Mouse (Mus musculus): Measurements from ENCODE around the gene G0s2. TPM values are rescaled to one million over a fixed set of nuclear protein-coding genes. Genes with fewer than 3 reads are reported as not detected.

The G0s2 gene
- polyA plus RNA-seq, 1 experiment from 2014 or later, result 48.9 TPM

DNA sequence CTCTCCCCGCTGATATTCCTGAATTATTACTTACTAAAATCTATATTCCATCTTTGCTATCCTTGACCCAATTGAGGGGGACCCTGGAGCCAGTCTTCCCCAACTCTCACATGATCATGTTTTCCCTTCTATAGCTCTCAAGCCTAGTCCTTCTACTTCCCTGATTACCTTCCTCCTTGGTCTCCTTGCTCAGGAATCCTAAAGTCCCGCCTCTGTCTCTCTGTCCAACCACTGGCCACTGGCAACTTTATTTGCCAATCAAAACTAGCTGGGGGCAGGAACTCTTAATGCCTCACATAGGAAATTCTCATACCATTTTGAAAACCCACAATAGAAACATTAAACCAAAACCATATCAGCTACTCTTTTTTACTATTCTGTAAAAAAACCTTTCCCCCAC, 8.3 kb upstream of the G0s2 start:
- WGBS, result 97% methylated on average over 2 of the region's 2 CpGs
- no peak for DNase-seq (ENCODE audit: low spot score)
- TF ChIP-seq CTCF (IDR thresholded peaks at IDR 0.05; ENCODE audit: low read depth), result no peak
- H3K4me2 ChIP-seq (ENCODE audit: low read length), result no peak overlapping the region
- no peak overlapping the region for H3K4me3 ChIP-seq (replicated peaks; ENCODE audit: low read depth, low read length)
- no peak overlapping the region for H3K27ac ChIP-seq
- no peaks in the 10 kb centered on the region for H3K27me3 ChIP-seq (ENCODE audit: insufficient read depth, low read length)
- no peak for ATAC-seq (replicated peaks; ENCODE audit: low FRiP score, low read depth)
- H3K4me1 ChIP-seq (replicated peaks; ENCODE audit: insufficient read depth, low read length), result no peaks in the 10 kb centered on the region
- no peak overlapping the region for H3K9ac ChIP-seq (ENCODE audit: low read depth, low read length)
- no peaks in the 10 kb centered on the region for H3K36me3 ChIP-seq (ENCODE audit: insufficient read depth, low read length)
- no peaks in the 10 kb centered on the region for H3K9me3 ChIP-seq (replicated peaks; ENCODE audit: low read length)

DNA sequence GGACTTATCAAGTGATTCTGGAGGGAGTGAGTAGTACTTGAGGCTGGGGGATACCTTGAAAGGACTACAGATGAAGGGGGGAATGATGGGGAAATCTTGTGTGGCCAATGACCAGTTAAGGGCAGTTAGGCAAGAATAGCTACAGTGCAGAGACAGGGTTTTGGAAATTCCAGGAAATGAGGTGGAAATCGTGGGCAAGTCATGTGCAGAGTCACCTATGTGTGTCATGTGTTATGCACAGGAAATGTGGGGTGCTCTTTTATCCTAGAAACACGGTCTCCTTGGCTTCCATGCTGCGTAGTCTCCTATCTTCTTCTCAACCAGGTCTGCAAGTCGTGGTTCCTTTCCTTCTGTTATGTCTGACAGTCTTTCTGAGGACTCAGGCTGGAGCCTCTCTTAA, 6.5 kb upstream of the G0s2 start:
- Histone ChIP-seq H3K4me1 (replicated peaks; ENCODE audit: insufficient read depth, low read length) (no peaks in the 10 kb centered on the region), H3K27me3 (ENCODE audit: insufficient read depth, low read length) (no peaks in the 10 kb centered on the region), H3K36me3 (ENCODE audit: insufficient read depth, low read length) (no peaks in the 10 kb centered on the region), H3K4me2 (ENCODE audit: low read length) (no peak overlapping the region), H3K9me3 (replicated peaks; ENCODE audit: low read length) (no peaks in the 10 kb centered on the region), H3K9ac (ENCODE audit: low read depth, low read length) (no peak overlapping the region), H3K4me3 (replicated peaks; ENCODE audit: low read depth, low read length) (no peak overlapping the region), H3K27ac (no peak overlapping the region)
- WGBS, result 75% methylated on average over 4 of the region's 4 CpGs
- DNase-seq (ENCODE audit: low spot score) (no peak), ATAC-seq (replicated peaks; ENCODE audit: low FRiP score, low read depth) (no peak)
- no peak for TF ChIP-seq CTCF (IDR thresholded peaks at IDR 0.05; ENCODE audit: low read depth)

- Histone ChIP-seq H3K4me3 (replicated peaks; ENCODE audit: low read depth, low read length) (no peak overlapping the region), H3K9me3 (replicated peaks; ENCODE audit: low read length) (no peaks in the 10 kb centered on the region), H3K4me2 (ENCODE audit: low read length) (no peak overlapping the region), H3K27me3 (ENCODE audit: insufficient read depth, low read length) (no peaks in the 10 kb centered on the region), H3K27ac (no peak overlapping the region), H3K36me3 (ENCODE audit: insufficient read depth, low read length) (no peaks in the 10 kb centered on the region), H3K4me1 (replicated peaks; ENCODE audit: insufficient read depth, low read length) (no peaks in the 10 kb centered on the region), H3K9ac (ENCODE audit: low read depth, low read length) (no peak overlapping the region)
- TF ChIP-seq CTCF (IDR thresholded peaks at IDR 0.05; ENCODE audit: low read depth), result no peak
- WGBS, result 58% methylated on average over 6 of the region's 6 CpGs
- DNase-seq (ENCODE audit: low spot score) (no peak), ATAC-seq (replicated peaks; ENCODE audit: low FRiP score, low read depth) (no peak)
Measured at GRCm38 (mm10) chr1:193278414-193279045, 5.5 kb upstream of the G0s2 start.

- 61% methylated on average over 8 of the region's 8 CpGs for WGBS
- H3K27me3 ChIP-seq (ENCODE audit: insufficient read depth, low read length), result no peaks in the 10 kb centered on the region
- H3K27ac ChIP-seq, result no peak overlapping the region
- no peak for TF ChIP-seq CTCF (IDR thresholded peaks at IDR 0.05; ENCODE audit: low read depth)
- H3K4me3 ChIP-seq (replicated peaks; ENCODE audit: low read depth, low read length), result no peak overlapping the region
- no peak overlapping the region for H3K4me2 ChIP-seq (ENCODE audit: low read length)
- H3K9me3 ChIP-seq (replicated peaks; ENCODE audit: low read length), result no peaks in the 10 kb centered on the region
- ATAC-seq (replicated peaks; ENCODE audit: low FRiP score, low read depth), result no peak
- 0 out of 2 replicates have a peak, but pooled peaks cover 3% of the 10 kb centered on the region for H3K4me1 ChIP-seq (replicated peaks; ENCODE audit: insufficient read depth, low read length)
- no peaks in the 10 kb centered on the region for H3K36me3 ChIP-seq (ENCODE audit: insufficient read depth, low read length)
- H3K9ac ChIP-seq (ENCODE audit: low read depth, low read length), result no peak overlapping the region
- no peak for DNase-seq (ENCODE audit: low spot score)
Measured at GRCm38 (mm10) chr1:193274407-193275071, 1.5 kb upstream of the G0s2 start.

GRCm38 (mm10) chr1:193272137-193272915, 691 bp downstream of the G0s2 start:
- no peaks in the 10 kb centered on the region for H3K9me3 ChIP-seq (replicated peaks; ENCODE audit: low read length)
- peak; percentile 41 for DNase-seq (ENCODE audit: low spot score)
- H3K9ac ChIP-seq (ENCODE audit: low read depth, low read length), result peak overlapping the region; percentile 50
- ATAC-seq (replicated peaks; ENCODE audit: low FRiP score, low read depth), result peak; percentile 27; the same call in 1 of the 2 replicates
- H3K27me3 ChIP-seq (ENCODE audit: insufficient read depth, low read length), result no peaks in the 10 kb centered on the region
- peak overlapping the region; percentile 70 for H3K4me2 ChIP-seq (ENCODE audit: low read length)
- TF ChIP-seq CTCF (IDR thresholded peaks at IDR 0.05; ENCODE audit: low read depth), result no peak
- H3K36me3 ChIP-seq (ENCODE audit: insufficient read depth, low read length), result no peaks in the 10 kb centered on the region
- peak overlapping the region; percentile 86 for H3K27ac ChIP-seq
- 0 out of 2 replicates have a peak, but pooled peaks cover 3% of the 10 kb centered on the region for H3K4me1 ChIP-seq (replicated peaks; ENCODE audit: insufficient read depth, low read length)
- H3K4me3 ChIP-seq (replicated peaks; ENCODE audit: low read depth, low read length), result peak overlapping the region; percentile 46
- WGBS, result 27% methylated on average over 24 of the region's 24 CpGs
